9 mouse cellular contexts compared by ENCODE assay signal in genomic region chr7:99988725-99989124, GRCm38 (mm10). TPM values are rescaled to one million over a fixed set of nuclear protein-coding genes. Genes with fewer than 3 reads are reported as not detected.
A peak's percentile ranks its signal among the peaks of the same experiment; 100 is the strongest.
DNase-seq lines count a peak whose midpoint lies in the region; TF ChIP-seq lines count a peak whose summit lies in the region.
"Had no signal": no experiment of that assay in that cellular context is flagged by ENCODE, and none has a peak within 500 bp of the region (broad histone marks: within the 10 kb centered on the region; RNA-seq: fewer than 3 reads in every experiment).

No protein-coding gene starts in this region.

- DNase-seq in ES-E14 (ENCODE audit: low read depth, low spot score), result no peak
- peak; percentile 75 for DNase-seq in adrenal gland, postnatal 25 days
- peak; percentile 85 for DNase-seq in embryonic facial prominence, embryonic 10.5 days (ENCODE audit: low spot score)
- peak; percentile 90 for DNase-seq in heart, embryonic 10.5 days (ENCODE audit: low spot score)
- peak; percentile 50 to 73 for DNase-seq in layer of hippocampus, adult 8-10 months (ENCODE audit: low spot score in 2 of 2)
- DNase-seq in lung, postnatal 36 days, result peak; percentile 80
- peak; percentile 70 to 85 for DNase-seq in right cerebral cortex, adult 2 months (ENCODE audit: low spot score in 2 of 2)
- peak; percentile 51 to 76 for DNase-seq in urinary bladder, postnatal 4 days (ENCODE audit: low spot score in 2 of 2)

- H3K9ac ChIP-seq in ES-E14 (ENCODE audit: insufficient read depth, low read depth, low read length, poor library complexity, severe bottlenecking), result no peak overlapping the region

- no peaks in the 10 kb centered on the region for H3K9me3 ChIP-seq in ES-E14 (ENCODE audit: control insufficient read depth, insufficient read depth, low read depth, low read length)
- no peaks in the 10 kb centered on the region for H3K9me3 ChIP-seq in embryonic facial prominence, embryonic 10.5 days
- no peaks in the 10 kb centered on the region for H3K9me3 ChIP-seq in heart, embryonic 10.5 days

- 7% methylated on average over 4 of the region's 4 CpGs for WGBS in embryonic facial prominence, embryonic 10.5 days
- 3% methylated on average over 4 of the region's 4 CpGs for WGBS in heart, embryonic 10.5 days

- H3K36me3 ChIP-seq in ES-E14 (ENCODE audit: control insufficient read depth, insufficient read depth, low read length, poor library complexity, severe bottlenecking), result no peaks in the 10 kb centered on the region
- no peaks in the 10 kb centered on the region for H3K36me3 ChIP-seq in embryonic facial prominence, embryonic 10.5 days (replicated peaks)
- no peaks in the 10 kb centered on the region for H3K36me3 ChIP-seq in heart, embryonic 10.5 days

- H3K4me3 ChIP-seq in ES-E14 (ENCODE audit: insufficient read depth in 1 of 2, low read depth in 1 of 2, low read length in 2 of 2, poor library complexity in 1 of 2, severe bottlenecking in 1 of 2), result no peak overlapping the region
- H3K4me3 ChIP-seq in embryonic facial prominence, embryonic 10.5 days, result no peak overlapping the region
- H3K4me3 ChIP-seq in heart, embryonic 10.5 days, result no peak overlapping the region

- H3K27me3 ChIP-seq in embryonic facial prominence, embryonic 10.5 days (replicated peaks; ENCODE audit: low read depth, poor library complexity, severe bottlenecking), result peaks cover 10% of the 10 kb centered on the region; the same call in 1 of the 2 replicates
- H3K27me3 ChIP-seq in heart, embryonic 10.5 days (ENCODE audit: insufficient read depth, poor library complexity, severe bottlenecking), result peaks cover 18% of the 10 kb centered on the region; the same call in 1 of the 2 replicates

- in situ Hi-C loops in ES-E14 (cut with MboI; ENCODE audit: low sequenced_read_pairs in 2 of 2, unreplicated experiment in 2 of 2), result no loop called here

- peaks cover 7 to 18% of the 10 kb centered on the region in 2 experiments for H3K4me1 ChIP-seq in ES-E14 (ENCODE audit: control insufficient read depth in 2 of 2, insufficient read depth in 2 of 2, low read length in 2 of 2, poor library complexity in 1 of 2)
- H3K4me1 ChIP-seq in embryonic facial prominence, embryonic 10.5 days, result peaks cover 12% of the 10 kb centered on the region
- H3K4me1 ChIP-seq in heart, embryonic 10.5 days, result no peaks in the 10 kb centered on the region

- H3K27ac ChIP-seq in ES-E14 (ENCODE audit: insufficient read depth, low read depth, low read length, poor library complexity, severe bottlenecking), result no peak overlapping the region
- H3K27ac ChIP-seq in embryonic facial prominence, embryonic 10.5 days (replicated peaks), result no peak overlapping the region
- H3K27ac ChIP-seq in heart, embryonic 10.5 days, result no peak overlapping the region

TF ChIP-seq in ES-E14, 5 proteins besides CTCF, POLR2A, EP300 and RAD21:
- TF ChIP-seq ZC3H11A (IDR thresholded peaks at IDR 0.05; ENCODE audit: borderline replicate concordance, low read depth, low read length) (peak; percentile 45; the same call in 1 of the 2 replicates), HCFC1 (IDR thresholded peaks at IDR 0.05; ENCODE audit: borderline replicate concordance, insufficient read depth, low read length) (no peak)
TF ChIP-seq in ES-E14: peak in this region for 1.

RNA-seq across cellular contexts. Expression of gene Rnf169, which starts 8.5 kb away (rescaled TPM):
- total RNA-seq in ES-E14 (2012; rRNA removed), result 19.2 and 26.4 TPM in 2 replicates
- 16.8 and 19.8 TPM in 2 replicates for total RNA-seq in adrenal gland, postnatal 25 days (2021)
- polyA plus RNA-seq in embryonic facial prominence, embryonic 10.5 days (2016; fragmentation: Nextera tagmentation; extraction: Ambion mirVana), result 5.4 and 5.7 TPM in 2 replicates
- 3.1 and 4.3 TPM in 2 replicates for polyA plus RNA-seq in heart, embryonic 10.5 days (2016; fragmentation: Nextera tagmentation; extraction: Ambion mirVana)
- total RNA-seq in layer of hippocampus, adult 8-10 months (2022), result 10 to 100 TPM; 27.7 to 34.0 (median 29.0) TPM

RNA-seq across cellular contexts. Expression of gene Chrdl2, which starts 17.2 kb away (rescaled TPM):
- total RNA-seq in ES-E14 (2012; rRNA removed), result 0.36 TPM in 1 of 2 replicates, not detected in the other
- total RNA-seq in adrenal gland, postnatal 25 days (2021), result not detected in 2 replicates
- 0.71 and 0.77 TPM in 2 replicates for polyA plus RNA-seq in embryonic facial prominence, embryonic 10.5 days (2016; fragmentation: Nextera tagmentation; extraction: Ambion mirVana)
- polyA plus RNA-seq in heart, embryonic 10.5 days (2016; fragmentation: Nextera tagmentation; extraction: Ambion mirVana), result 0.65 TPM in 1 of 2 replicates, not detected in the other
- under 1 TPM in 2 of 4 experiments, not detected in 2; 0.58 to 0.66 TPM for total RNA-seq in layer of hippocampus, adult 8-10 months (2022)
- polyA plus RNA-seq: heart, embryonic 16.5 days had no signal
